Mouse (Mus musculus): Measurements from ENCODE around the gene Nav2. TPM values are rescaled to one million over a fixed set of nuclear protein-coding genes. Genes with fewer than 3 reads are reported as not detected.

The Nav2 gene
- polyA plus RNA-seq, 1 experiment = 38.5 TPM

GRCm38 (mm10) chr7:49326967-49327742 lies 418.6 kb downstream of the Nav2 start:
- H3K4me3 ChIP-seq (ENCODE audit: insufficient read depth, low read length) = no peak overlapping the region
- peaks cover 7% of the 10 kb centered on the region for H3K4me1 ChIP-seq (ENCODE audit: control insufficient read depth, insufficient read depth, low read length)
- no peak overlapping the region for H3K27ac ChIP-seq (ENCODE audit: insufficient read depth, low read length)
- TF ChIP-seq CTCF (IDR thresholded peaks at IDR 0.05; ENCODE audit: extremely low read depth, insufficient read depth, low read length) = no peak
- no peak for TF ChIP-seq POLR2A (IDR thresholded peaks at IDR 0.05; ENCODE audit: extremely low read depth, insufficient read depth, low read length)

DNA sequence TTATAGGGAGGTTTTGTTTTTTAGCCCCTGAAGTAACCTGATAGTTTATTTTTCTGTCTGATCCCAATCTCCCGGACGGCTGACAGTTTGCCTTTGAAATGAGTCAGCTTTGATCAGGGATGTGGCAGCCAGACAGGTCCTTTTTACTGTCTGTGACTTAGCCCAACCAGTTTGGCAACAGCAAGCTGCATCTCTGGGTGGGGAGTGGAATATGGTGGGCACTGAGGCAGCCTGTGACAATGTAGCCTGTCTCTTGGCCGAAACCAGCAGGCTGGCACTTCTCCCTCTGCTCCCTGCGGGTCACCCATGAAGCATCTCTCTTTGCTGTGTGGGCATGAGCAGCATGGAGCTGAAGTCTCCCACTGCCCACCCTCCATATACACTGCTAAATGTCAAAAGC lies 421.7 kb downstream of the Nav2 start:
- no peak overlapping the region for H3K27ac ChIP-seq (ENCODE audit: insufficient read depth, low read length)
- TF ChIP-seq CTCF (IDR thresholded peaks at IDR 0.05; ENCODE audit: extremely low read depth, insufficient read depth, low read length) (no peak), POLR2A (IDR thresholded peaks at IDR 0.05; ENCODE audit: extremely low read depth, insufficient read depth, low read length) (no peak)
- no peak overlapping the region for H3K4me3 ChIP-seq (ENCODE audit: insufficient read depth, low read length)
- peaks cover 8% of the 10 kb centered on the region for H3K4me1 ChIP-seq (ENCODE audit: control insufficient read depth, insufficient read depth, low read length)

- Histone ChIP-seq H3K4me3 (ENCODE audit: insufficient read depth, low read length) (no peak overlapping the region), H3K4me1 (ENCODE audit: control insufficient read depth, insufficient read depth, low read length) (peaks cover 7% of the 10 kb centered on the region), H3K27ac (ENCODE audit: insufficient read depth, low read length) (no peak overlapping the region)
- TF ChIP-seq CTCF (IDR thresholded peaks at IDR 0.05; ENCODE audit: extremely low read depth, insufficient read depth, low read length) (no peak), POLR2A (IDR thresholded peaks at IDR 0.05; ENCODE audit: extremely low read depth, insufficient read depth, low read length) (no peak)
These were observed 423.4 kb downstream of the Nav2 start for GRCm38 (mm10) chr7:49331939-49332338.

DNA sequence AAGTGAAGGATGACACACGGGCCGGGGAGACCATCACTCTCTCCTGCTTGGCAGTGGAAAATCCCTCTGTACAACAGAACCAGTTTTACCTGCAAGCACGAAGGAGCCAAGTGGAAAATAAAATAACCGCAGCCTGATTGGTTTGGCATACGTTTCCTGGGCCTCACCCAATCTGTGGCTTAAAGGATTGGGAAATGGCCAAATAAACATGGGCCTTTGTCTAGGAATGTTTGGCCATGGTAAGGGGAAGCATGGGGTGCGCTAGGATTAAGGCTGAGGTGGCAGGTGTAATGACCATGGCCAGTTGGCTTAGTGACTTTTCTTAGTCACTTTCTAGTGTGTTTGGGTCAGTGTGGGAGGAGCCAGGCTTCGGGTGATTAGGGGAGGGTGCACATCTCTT lies 424.1 kb downstream of the Nav2 start:
- H3K4me3 ChIP-seq (ENCODE audit: insufficient read depth, low read length) = no peak overlapping the region
- TF ChIP-seq CTCF (IDR thresholded peaks at IDR 0.05; ENCODE audit: extremely low read depth, insufficient read depth, low read length) (no peak), POLR2A (IDR thresholded peaks at IDR 0.05; ENCODE audit: extremely low read depth, insufficient read depth, low read length) (no peak)
- H3K4me1 ChIP-seq (ENCODE audit: control insufficient read depth, insufficient read depth, low read length) = peaks cover 4% of the 10 kb centered on the region; the same call in 1 of the 2 replicates
- H3K27ac ChIP-seq (ENCODE audit: insufficient read depth, low read length) = no peak overlapping the region

DNA sequence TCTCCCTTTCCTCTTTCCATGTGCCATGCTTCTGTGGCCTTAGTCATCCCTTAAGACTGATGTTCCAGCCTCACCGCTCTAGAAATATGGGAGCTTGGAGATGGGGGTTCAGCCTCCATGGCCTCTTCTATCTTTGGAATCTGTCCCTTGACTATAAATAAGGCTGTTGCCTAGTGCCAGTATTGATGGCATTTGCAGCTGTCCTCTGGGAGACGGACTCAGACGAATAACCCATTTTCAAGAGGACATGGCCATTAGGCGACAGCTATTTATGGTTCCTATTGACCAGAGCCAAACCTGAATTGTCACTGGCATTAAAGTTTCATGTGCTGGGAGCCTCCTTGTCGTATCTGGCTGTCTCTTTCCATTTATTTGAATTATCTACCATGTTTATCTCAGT lies 425.6 kb downstream of the Nav2 start:
- no peak for TF ChIP-seq POLR2A (IDR thresholded peaks at IDR 0.05; ENCODE audit: extremely low read depth, insufficient read depth, low read length)
- no peak for TF ChIP-seq CTCF (IDR thresholded peaks at IDR 0.05; ENCODE audit: extremely low read depth, insufficient read depth, low read length)
- H3K4me3 ChIP-seq (ENCODE audit: insufficient read depth, low read length) = no peak overlapping the region
- no peak overlapping the region for H3K27ac ChIP-seq (ENCODE audit: insufficient read depth, low read length)
- peaks cover 4% of the 10 kb centered on the region; the same call in 1 of the 2 replicates for H3K4me1 ChIP-seq (ENCODE audit: control insufficient read depth, insufficient read depth, low read length)

- H3K4me3 ChIP-seq (ENCODE audit: insufficient read depth, low read length) = no peak overlapping the region
- TF ChIP-seq POLR2A (IDR thresholded peaks at IDR 0.05; ENCODE audit: extremely low read depth, insufficient read depth, low read length) (no peak), CTCF (IDR thresholded peaks at IDR 0.05; ENCODE audit: extremely low read depth, insufficient read depth, low read length) (no peak)
- no peak overlapping the region for H3K27ac ChIP-seq (ENCODE audit: insufficient read depth, low read length)
- H3K4me1 ChIP-seq (ENCODE audit: control insufficient read depth, insufficient read depth, low read length) = peaks cover 4% of the 10 kb centered on the region; the same call in 1 of the 2 replicates
These were observed 426.5 kb downstream of the Nav2 start for GRCm38 (mm10) chr7:49335056-49335455.

- peaks cover 4% of the 10 kb centered on the region; the same call in 1 of the 2 replicates for H3K4me1 ChIP-seq (ENCODE audit: control insufficient read depth, insufficient read depth, low read length)
These were observed 428.2 kb downstream of the Nav2 start for GRCm38 (mm10) chr7:49336725-49337124.

GRCm38 (mm10) chr7:49337710-49338109 lies 429.2 kb downstream of the Nav2 start:
- TF ChIP-seq CTCF (IDR thresholded peaks at IDR 0.05; ENCODE audit: extremely low read depth, insufficient read depth, low read length) (no peak), POLR2A (IDR thresholded peaks at IDR 0.05; ENCODE audit: extremely low read depth, insufficient read depth, low read length) (no peak)
- Histone ChIP-seq H3K4me3 (ENCODE audit: insufficient read depth, low read length) (no peak overlapping the region), H3K27ac (ENCODE audit: insufficient read depth, low read length) (no peak overlapping the region), H3K4me1 (ENCODE audit: control insufficient read depth, insufficient read depth, low read length) (peaks cover 8% of the 10 kb centered on the region)

More at GRCm38 (mm10) chr7:49336725-49337124, 428.2 kb downstream of the Nav2 start:
- no peak overlapping the region for H3K4me3 ChIP-seq (ENCODE audit: insufficient read depth, low read length)
- TF ChIP-seq CTCF (IDR thresholded peaks at IDR 0.05; ENCODE audit: extremely low read depth, insufficient read depth, low read length) (no peak), POLR2A (IDR thresholded peaks at IDR 0.05; ENCODE audit: extremely low read depth, insufficient read depth, low read length) (no peak)
- H3K27ac ChIP-seq (ENCODE audit: insufficient read depth, low read length) = no peak overlapping the region

GRCm38 (mm10) chr7:49339953-49340352 lies 431.4 kb downstream of the Nav2 start:
- Histone ChIP-seq H3K4me1 (ENCODE audit: control insufficient read depth, insufficient read depth, low read length) (peaks cover 8% of the 10 kb centered on the region), H3K27ac (ENCODE audit: insufficient read depth, low read length) (no peak overlapping the region), H3K4me3 (ENCODE audit: insufficient read depth, low read length) (no peak overlapping the region)
- TF ChIP-seq CTCF (IDR thresholded peaks at IDR 0.05; ENCODE audit: extremely low read depth, insufficient read depth, low read length) (no peak), POLR2A (IDR thresholded peaks at IDR 0.05; ENCODE audit: extremely low read depth, insufficient read depth, low read length) (no peak)

All from cortical plate, adult 2 months (tissue).